Mouse (Mus musculus): ENCODE data around the gene Vmn2r93. TPM values are rescaled to one million over a fixed set of nuclear protein-coding genes. Genes with fewer than 3 reads are reported as not detected.

The Vmn2r93 gene
- total RNA-seq (2021), result not detected

DNA sequence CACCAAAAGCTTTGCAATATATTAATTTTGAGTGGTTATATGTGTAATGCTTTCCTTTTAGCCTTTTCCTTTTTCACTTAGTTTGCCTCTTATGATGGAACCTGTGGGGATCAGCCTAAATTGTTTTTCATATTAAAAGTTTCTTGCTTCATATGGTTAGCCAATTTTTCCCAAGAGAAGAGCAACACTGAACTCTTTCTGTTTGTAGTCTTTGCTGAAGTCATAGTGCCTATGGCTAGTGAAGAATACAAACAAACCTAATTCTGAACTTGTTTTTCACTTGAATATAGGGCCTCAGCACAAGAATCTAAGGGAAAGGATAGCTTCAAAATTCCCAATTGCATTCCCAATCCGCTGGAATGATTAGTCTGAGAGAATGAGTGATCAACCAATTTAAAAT is at the start of gene Vmn2r93:
Gene Vmn2r93 (plus strand): TSS at position 301 of the 400 bp plus-strand sequence.
- DNase-seq (ENCODE audit: extremely low spot score in 1 of 2, low spot score in 1 of 2), result no peak

GRCm38 (mm10) chr17:18277656-18278055 is 20.2 kb upstream of the Vmn2r93 start, which contains the start of gene Vmn2r94:
Gene Vmn2r94, minus strand, starts transcription at chr17:18277756.
- DNase-seq (ENCODE audit: extremely low spot score in 1 of 2, low spot score in 1 of 2), result no peak

- DNase-seq (ENCODE audit: extremely low spot score in 1 of 2, low spot score in 1 of 2), result no peak
These were observed 25.1 kb downstream of the Vmn2r93 start for GRCm38 (mm10) chr17:18323031-18323430.

DNA sequence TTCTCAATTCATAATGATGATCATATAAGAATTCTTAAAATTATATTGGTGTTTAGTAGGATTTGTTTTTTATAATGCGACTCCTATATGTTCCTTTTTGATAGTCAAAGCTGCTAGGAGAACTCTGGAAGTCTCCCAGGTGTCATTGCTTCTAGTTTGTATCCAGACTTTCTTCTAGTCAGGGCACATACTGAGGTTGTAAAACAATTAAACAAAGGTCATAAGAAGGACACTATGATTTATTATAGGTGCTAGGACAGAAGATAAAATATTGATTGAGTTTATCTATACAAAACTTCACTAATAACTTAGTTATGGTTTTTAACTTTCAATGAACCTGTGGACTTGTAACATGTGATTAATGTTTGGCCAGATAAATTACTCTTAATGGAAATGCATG is 62.1 kb downstream of the Vmn2r93 start:
- DNase-seq (ENCODE audit: extremely low spot score in 1 of 2, low spot score in 1 of 2), result no peak

DNA sequence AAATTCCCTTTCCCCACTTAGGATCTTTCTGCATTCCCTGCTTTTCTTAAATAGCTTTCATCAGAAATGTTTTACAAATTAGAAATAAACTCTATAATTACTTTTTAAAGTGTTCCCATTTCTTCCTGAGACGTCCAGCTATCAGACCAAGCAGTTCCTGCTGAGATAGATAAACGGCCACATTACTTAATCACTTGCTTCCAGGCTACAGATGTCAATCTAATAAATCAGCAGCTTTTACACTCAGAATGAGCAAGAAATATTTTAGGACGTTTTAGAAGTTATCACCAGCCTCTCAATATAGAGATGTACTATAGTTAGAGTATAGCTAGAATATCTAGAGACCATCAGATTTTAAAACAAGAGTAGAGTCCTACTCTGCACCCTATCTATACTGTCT is 62.7 kb downstream of the Vmn2r93 start:
- no peak for DNase-seq (ENCODE audit: extremely low spot score in 1 of 2, low spot score in 1 of 2)

Other genes with a start within 250 kb of the Vmn2r93 start
- gene Vmn2r124, start 248.7 kb upstream of the Vmn2r93 start, total RNA-seq (2021), result under 1 TPM in 1 of 2 experiments, not detected in 1; 0.05 TPM
- not detected for gene Vmn2r91, start 213.1 kb upstream of the Vmn2r93 start, total RNA-seq (2021)
- not detected for gene Vmn2r92, start 146.2 kb upstream of the Vmn2r93 start, total RNA-seq (2021)
- not detected for gene Vmn2r94, start 20.3 kb upstream of the Vmn2r93 start, total RNA-seq (2021)
- gene Vmn2r95, start 126.0 kb downstream of the Vmn2r93 start, total RNA-seq (2021), result not detected